Mouse (Mus musculus) lung, embryonic 14.5 days (tissue): ENCODE measurements around the gene Nsmce1. TPM values are rescaled to one million over a fixed set of nuclear protein-coding genes. Genes with fewer than 3 reads are reported as not detected.
"Not testable (repeated sequence)": the region's sequence is repeated elsewhere in the genome, so short reads cannot be mapped to it uniquely, and the experiment has no call there.

Source experiments
- ATAC-seq: fragments of 200-750 bp; cut with Nextera tagmentation; 2 replicates; pipeline ENCODE4 v1.8.0; 2017; ENCODE audit warnings: mild to moderate bottlenecking, moderate TSS enrichment, moderate library complexity; ENCODE audit not compliant: insufficient read depth
- DNase-seq: peaks from one replicate; pipeline ENCODE4 v3.0.0-alpha.2; 2015
- H3K27ac ChIP-seq: fragments of 300-500 bp; sonication (generic); 2 replicates; pipeline ENCODE4 v1.5.1; 2014; ENCODE audit warnings: low read depth, mild to moderate bottlenecking, moderate library complexity
- H3K27me3 ChIP-seq: fragments of 300-500 bp; sonication (generic); 2 replicates; pipeline ENCODE4 v1.6.1; 2014; ENCODE audit warnings: low read length, control low read depth; ENCODE audit not compliant: insufficient read depth
- H3K36me3 ChIP-seq: fragments of 300-500 bp; sonication (generic); 2 replicates; pipeline ENCODE4 v1.6.1; 2014; ENCODE audit warnings: control low read depth; ENCODE audit not compliant: insufficient read depth
- H3K4me1 ChIP-seq: fragments of 300-500 bp; sonication (generic); 2 replicates; pipeline ENCODE4 v1.6.1; 2014; ENCODE audit warnings: antibody characterized with exemption, control low read depth; ENCODE audit not compliant: insufficient read depth
- H3K4me2 ChIP-seq: fragments of 300-500 bp; sonication (generic); 2 replicates; pipeline ENCODE4 v1.6.1; 2014; ENCODE audit warnings: mild to moderate bottlenecking
- H3K4me3 ChIP-seq: fragments of 300-500 bp; sonication (generic); 2 replicates; pipeline ENCODE4 v1.5.1; 2014; ENCODE audit warnings: low read depth, low read length
- H3K9ac ChIP-seq: fragments of 300-500 bp; sonication (generic); 2 replicates; pipeline ENCODE4 v1.6.1; 2014
- H3K9me3 ChIP-seq: fragments of 300-500 bp; sonication (generic); 2 replicates; pipeline ENCODE4 v1.6.1; 2016; ENCODE audit warnings: low read depth, low read length, control low read depth
- CTCF ChIP-seq: IDR thresholded peaks from 2 replicates; pipeline ENCODE4 v1.5.1; 2016; ENCODE audit warnings: antibody characterized with exemption, low read depth
- WGBS: fragments of 180-500 bp; shearing (Covaris S2); extraction: QIAGEN DNeasy Blood & Tissue Kit; methylation state at CpG from one replicate; pipeline ENCODE4 v1.1.7; 2014; 5-methylcytosine and 5-hydroxymethylcytosine counted together
- polyA plus RNA-seq: library from polyadenylated mRNA; unstranded; fragments of >200 nt; fragmentation: Nextera tagmentation; extraction: Ambion mirVana; gene quantifications from 2 replicates; pipeline ENCODE4 v1.2.1, GENCODE M21; 2014

Gene Nsmce1
- polyA plus RNA-seq, 1 experiment from 2014 or later, result 156 TPM

GRCm38 (mm10) chr7:125434666-125435290 lies 56.6 kb downstream of the Nsmce1 start:
- TF ChIP-seq CTCF, result no peak
- no peaks in the 10 kb centered on the region for H3K36me3 ChIP-seq
- H3K9ac ChIP-seq, result no peak overlapping the region
- DNase-seq (peak; percentile 45), ATAC-seq (peak; percentile 35; the same call in 1 of the 2 replicates)
- H3K4me3 ChIP-seq, result no peak overlapping the region
- H3K27me3 ChIP-seq, result no peaks in the 10 kb centered on the region
- peak overlapping the region; percentile 60; the same call in 1 of the 2 replicates for H3K27ac ChIP-seq
- 26% methylated on average over 8 of the region's 8 CpGs for WGBS
- peaks cover 9% of the 10 kb centered on the region; the same call in 1 of the 2 replicates for H3K9me3 ChIP-seq
- no peaks in the 10 kb centered on the region; the same call in 1 of the 2 replicates for H3K4me1 ChIP-seq
- no peak overlapping the region for H3K4me2 ChIP-seq

GRCm38 (mm10) chr7:125433874-125434273 lies 57.5 kb downstream of the Nsmce1 start:
- 86% methylated on average over 3 of the region's 3 CpGs for WGBS
- Histone ChIP-seq H3K9ac (no peak overlapping the region), H3K27ac (no peak overlapping the region), H3K27me3 (no peaks in the 10 kb centered on the region), H3K36me3 (no peaks in the 10 kb centered on the region), H3K4me3 (no peak overlapping the region), H3K4me1 (peaks cover 3% of the 10 kb centered on the region; the same call in 1 of the 2 replicates), H3K9me3 (peaks cover 4% of the 10 kb centered on the region; the same call in 1 of the 2 replicates), H3K4me2 (no peak overlapping the region)
- no peak for ATAC-seq
- TF ChIP-seq CTCF, result no peak
- no peak for DNase-seq

GRCm38 (mm10) chr7:125430170-125430842 lies 61.1 kb downstream of the Nsmce1 start:
- no peak overlapping the region for H3K4me3 ChIP-seq
- peaks cover 4% of the 10 kb centered on the region; the same call in 1 of the 2 replicates for H3K9me3 ChIP-seq
- ATAC-seq (peak; percentile 64), DNase-seq (peak; percentile 75)
- H3K27me3 ChIP-seq, result no peaks in the 10 kb centered on the region
- TF ChIP-seq CTCF, result no peak
- peaks cover 3% of the 10 kb centered on the region; the same call in 1 of the 2 replicates for H3K4me1 ChIP-seq
- peak overlapping the region; percentile 52; the same call in 1 of the 2 replicates for H3K27ac ChIP-seq
- no peak overlapping the region for H3K9ac ChIP-seq
- 48% methylated on average over 7 of the region's 7 CpGs for WGBS
- H3K36me3 ChIP-seq, result no peaks in the 10 kb centered on the region
- no peak overlapping the region for H3K4me2 ChIP-seq

GRCm38 (mm10) chr7:125428816-125429500 lies 62.4 kb downstream of the Nsmce1 start:
- not testable (repeated sequence) for ATAC-seq, H3K4me1 ChIP-seq, H3K27ac ChIP-seq, H3K4me2 ChIP-seq, H3K9ac ChIP-seq, DNase-seq, H3K27me3 ChIP-seq, H3K9me3 ChIP-seq, H3K36me3 ChIP-seq, H3K4me3 ChIP-seq
- WGBS, result 74% methylated on average over 5 of the region's 5 CpGs

- 73% methylated on average over 7 of the region's 7 CpGs for WGBS
- H3K27ac ChIP-seq, result no peak overlapping the region
- TF ChIP-seq CTCF, result no peak
- no peaks in the 10 kb centered on the region for H3K27me3 ChIP-seq
- H3K4me1 ChIP-seq, result peaks cover 3% of the 10 kb centered on the region; the same call in 1 of the 2 replicates
- no peak overlapping the region for H3K9ac ChIP-seq
- H3K4me3 ChIP-seq, result no peak overlapping the region
- peaks cover 4% of the 10 kb centered on the region; the same call in 1 of the 2 replicates for H3K9me3 ChIP-seq
- no peaks in the 10 kb centered on the region for H3K36me3 ChIP-seq
- DNase-seq (no peak), ATAC-seq (no peak)
- H3K4me2 ChIP-seq, result no peak overlapping the region
These were observed 63.0 kb downstream of the Nsmce1 start for GRCm38 (mm10) chr7:125428381-125428780.

- H3K27ac ChIP-seq, result no peak overlapping the region
- no peak overlapping the region for H3K9ac ChIP-seq
- H3K4me1 ChIP-seq, result peaks cover 3% of the 10 kb centered on the region; the same call in 1 of the 2 replicates
- H3K27me3 ChIP-seq, result no peaks in the 10 kb centered on the region
- DNase-seq (peak; percentile 56), ATAC-seq (peak; percentile 30; the same call in 1 of the 2 replicates)
- no peak overlapping the region for H3K4me3 ChIP-seq
- WGBS, result 61% methylated on average over 12 of the region's 12 CpGs
- H3K9me3 ChIP-seq, result peaks cover 4% of the 10 kb centered on the region; the same call in 1 of the 2 replicates
- no peak for TF ChIP-seq CTCF
- H3K4me2 ChIP-seq, result no peak overlapping the region
- H3K36me3 ChIP-seq, result no peaks in the 10 kb centered on the region
These were observed 63.8 kb downstream of the Nsmce1 start for GRCm38 (mm10) chr7:125427492-125428090.

- no peaks in the 10 kb centered on the region for H3K27me3 ChIP-seq
- 45% methylated on average over 3 of the region's 3 CpGs for WGBS
- no peak overlapping the region for H3K9ac ChIP-seq
- no peaks in the 10 kb centered on the region for H3K4me1 ChIP-seq
- TF ChIP-seq CTCF, result no peak
- no peaks in the 10 kb centered on the region for H3K9me3 ChIP-seq
- ATAC-seq (no peak), DNase-seq (no peak)
- H3K4me3 ChIP-seq, result no peak overlapping the region
- no peak overlapping the region for H3K27ac ChIP-seq
- no peaks in the 10 kb centered on the region for H3K36me3 ChIP-seq
- H3K4me2 ChIP-seq, result no peak overlapping the region
These were observed 68.3 kb downstream of the Nsmce1 start for GRCm38 (mm10) chr7:125423056-125423455.
